Mouse (Mus musculus): ENCODE results near the gene Nck2. TPM values are rescaled to one million over a fixed set of nuclear protein-coding genes. Genes with fewer than 3 reads are reported as not detected.
A peak's percentile ranks its signal among the peaks of the same experiment; 100 is the strongest.

Nck2 gene
- polyA plus RNA-seq, 1 experiment, result 106 TPM

- H3K27ac ChIP-seq (ENCODE audit: control insufficient read depth, insufficient read depth, low read length), result no peak overlapping the region
- no peak for DNase-seq
- no peaks in the 10 kb centered on the region for H3K27me3 ChIP-seq (ENCODE audit: control insufficient read depth, insufficient read depth, low read length)
- H3K4me1 ChIP-seq (replicated peaks; ENCODE audit: control insufficient read depth, insufficient read depth, low read length), result peaks cover 43% of the 10 kb centered on the region
- no peak for TF ChIP-seq POLR2A (IDR thresholded peaks at IDR 0.05; ENCODE audit: control insufficient read depth, extremely low read depth, insufficient read depth, low read length, poor library complexity)
- TF ChIP-seq CTCF (IDR thresholded peaks at IDR 0.05; ENCODE audit: borderline replicate concordance, control insufficient read depth, extremely low read depth, insufficient read depth, low read length, poor library complexity), result no peak
- H3K4me3 ChIP-seq (ENCODE audit: control insufficient read depth, insufficient read depth, low read length), result no peak overlapping the region
- H3K36me3 ChIP-seq (ENCODE audit: control insufficient read depth, insufficient read depth, low read length), result peaks cover 5% of the 10 kb centered on the region
- 80% methylated on average over 3 of the region's 3 CpGs for WGBS
These were observed 92.6 kb downstream of the Nck2 start for GRCm38 (mm10) chr1:43537021-43537420.

- Histone ChIP-seq H3K4me1 (replicated peaks; ENCODE audit: control insufficient read depth, insufficient read depth, low read length) (peaks cover 44% of the 10 kb centered on the region), H3K27ac (ENCODE audit: control insufficient read depth, insufficient read depth, low read length) (no peak overlapping the region), H3K4me3 (ENCODE audit: control insufficient read depth, insufficient read depth, low read length) (no peak overlapping the region), H3K36me3 (ENCODE audit: control insufficient read depth, insufficient read depth, low read length) (peaks cover 5% of the 10 kb centered on the region), H3K27me3 (ENCODE audit: control insufficient read depth, insufficient read depth, low read length) (no peaks in the 10 kb centered on the region)
- TF ChIP-seq POLR2A (IDR thresholded peaks at IDR 0.05; ENCODE audit: control insufficient read depth, extremely low read depth, insufficient read depth, low read length, poor library complexity) (no peak), CTCF (IDR thresholded peaks at IDR 0.05; ENCODE audit: borderline replicate concordance, control insufficient read depth, extremely low read depth, insufficient read depth, low read length, poor library complexity) (no peak)
- no peak for DNase-seq
These were observed 93.1 kb downstream of the Nck2 start for GRCm38 (mm10) chr1:43537496-43537895.

- Histone ChIP-seq H3K27me3 (ENCODE audit: control insufficient read depth, insufficient read depth, low read length) (no peaks in the 10 kb centered on the region), H3K4me3 (ENCODE audit: control insufficient read depth, insufficient read depth, low read length) (no peak overlapping the region), H3K4me1 (replicated peaks; ENCODE audit: control insufficient read depth, insufficient read depth, low read length) (peaks cover 45% of the 10 kb centered on the region), H3K36me3 (ENCODE audit: control insufficient read depth, insufficient read depth, low read length) (peaks cover 5% of the 10 kb centered on the region), H3K27ac (ENCODE audit: control insufficient read depth, insufficient read depth, low read length) (no peak overlapping the region; the same call in 1 of the 2 replicates)
- TF ChIP-seq CTCF (IDR thresholded peaks at IDR 0.05; ENCODE audit: borderline replicate concordance, control insufficient read depth, extremely low read depth, insufficient read depth, low read length, poor library complexity), result no peak
- no peak for TF ChIP-seq POLR2A (IDR thresholded peaks at IDR 0.05; ENCODE audit: control insufficient read depth, extremely low read depth, insufficient read depth, low read length, poor library complexity)
- WGBS, result 5% methylated on average over 2 of the region's 2 CpGs
- DNase-seq, result peak; percentile 28
These were observed 94.3 kb downstream of the Nck2 start for GRCm38 (mm10) chr1:43538716-43539115.

- TF ChIP-seq POLR2A (IDR thresholded peaks at IDR 0.05; ENCODE audit: control insufficient read depth, extremely low read depth, insufficient read depth, low read length, poor library complexity) (no peak), CTCF (IDR thresholded peaks at IDR 0.05; ENCODE audit: borderline replicate concordance, control insufficient read depth, extremely low read depth, insufficient read depth, low read length, poor library complexity) (no peak)
- Histone ChIP-seq H3K36me3 (ENCODE audit: control insufficient read depth, insufficient read depth, low read length) (no peaks in the 10 kb centered on the region; the same call in 1 of the 2 replicates), H3K27ac (ENCODE audit: control insufficient read depth, insufficient read depth, low read length) (peak overlapping the region; percentile 40), H3K27me3 (ENCODE audit: control insufficient read depth, insufficient read depth, low read length) (no peaks in the 10 kb centered on the region), H3K4me3 (ENCODE audit: control insufficient read depth, insufficient read depth, low read length) (no peak overlapping the region), H3K4me1 (replicated peaks; ENCODE audit: control insufficient read depth, insufficient read depth, low read length) (peaks cover 53% of the 10 kb centered on the region)
- WGBS, result 25% methylated on average over 4 of the region's 4 CpGs
- no peak for DNase-seq
These were observed 95.5 kb downstream of the Nck2 start for GRCm38 (mm10) chr1:43539689-43540380.

- peak; percentile 50 for DNase-seq
- Histone ChIP-seq H3K27ac (ENCODE audit: control insufficient read depth, insufficient read depth, low read length) (peak overlapping the region; percentile 88), H3K4me3 (ENCODE audit: control insufficient read depth, insufficient read depth, low read length) (no peak overlapping the region), H3K4me1 (replicated peaks; ENCODE audit: control insufficient read depth, insufficient read depth, low read length) (peaks cover 53% of the 10 kb centered on the region), H3K27me3 (ENCODE audit: control insufficient read depth, insufficient read depth, low read length) (no peaks in the 10 kb centered on the region), H3K36me3 (ENCODE audit: control insufficient read depth, insufficient read depth, low read length) (0 out of 2 replicates have a peak, but pooled peaks cover 3% of the 10 kb centered on the region)
- TF ChIP-seq POLR2A (IDR thresholded peaks at IDR 0.05; ENCODE audit: control insufficient read depth, extremely low read depth, insufficient read depth, low read length, poor library complexity) (no peak), CTCF (IDR thresholded peaks at IDR 0.05; ENCODE audit: borderline replicate concordance, control insufficient read depth, extremely low read depth, insufficient read depth, low read length, poor library complexity) (no peak)
- WGBS, result 8% methylated on average over 4 of the region's 4 CpGs
These were observed 98.0 kb downstream of the Nck2 start for GRCm38 (mm10) chr1:43542339-43542738.

GRCm38 (mm10) chr1:43547644-43548043 is 103.3 kb downstream of the Nck2 start:
- H3K4me1 ChIP-seq (replicated peaks; ENCODE audit: control insufficient read depth, insufficient read depth, low read length), result peaks cover 28% of the 10 kb centered on the region
- WGBS, result 59% methylated on average over 2 of the region's 2 CpGs

More at GRCm38 (mm10) chr1:43547644-43548043, 103.3 kb downstream of the Nck2 start:
- no peak overlapping the region for H3K27ac ChIP-seq (ENCODE audit: control insufficient read depth, insufficient read depth, low read length)
- no peaks in the 10 kb centered on the region for H3K27me3 ChIP-seq (ENCODE audit: control insufficient read depth, insufficient read depth, low read length)
- no peak for DNase-seq
- TF ChIP-seq CTCF (IDR thresholded peaks at IDR 0.05; ENCODE audit: borderline replicate concordance, control insufficient read depth, extremely low read depth, insufficient read depth, low read length, poor library complexity) (no peak), POLR2A (IDR thresholded peaks at IDR 0.05; ENCODE audit: control insufficient read depth, extremely low read depth, insufficient read depth, low read length, poor library complexity) (no peak)
- peaks cover 3% of the 10 kb centered on the region; the same call in 1 of the 2 replicates for H3K36me3 ChIP-seq (ENCODE audit: control insufficient read depth, insufficient read depth, low read length)
- H3K4me3 ChIP-seq (ENCODE audit: control insufficient read depth, insufficient read depth, low read length), result no peak overlapping the region
